In genomic region chr7:99981311-99981710, GRCm38 (mm10) we compare ENCODE assay signal across 9 mouse cellular contexts. TPM values are rescaled to one million over a fixed set of nuclear protein-coding genes. Genes with fewer than 3 reads are reported as not detected.
DNase-seq lines count a peak whose midpoint lies in the region; ATAC-seq and TF ChIP-seq lines count a peak whose summit lies in the region.
"Had no signal": no experiment of that assay in that cellular context is flagged by ENCODE, and none has a peak within 500 bp of the region (broad histone marks: within the 10 kb centered on the region; RNA-seq: fewer than 3 reads in every experiment).

No protein-coding gene starts in this region.

- no peak overlapping the region for H3K9ac ChIP-seq in intestine, postnatal 0 days (ENCODE audit: low read depth, low read length)
- no peak overlapping the region for H3K9ac ChIP-seq in intestine, embryonic 15.5 days
- H3K9ac ChIP-seq in embryonic facial prominence, embryonic 12.5 days, result no peak overlapping the region
- peak overlapping the region; percentile 31; the same call in 1 of the 2 replicates for H3K9ac ChIP-seq in neural tube, embryonic 13.5 days

- no peaks in the 10 kb centered on the region for H3K4me1 ChIP-seq in intestine, postnatal 0 days (replicated peaks; ENCODE audit: control insufficient read depth, insufficient read depth, low read length)
- peaks cover 13% of the 10 kb centered on the region for H3K4me1 ChIP-seq in intestine, embryonic 15.5 days (replicated peaks)
- peaks cover 16% of the 10 kb centered on the region for H3K4me1 ChIP-seq in embryonic facial prominence, embryonic 12.5 days
- H3K4me1 ChIP-seq in neural tube, embryonic 13.5 days (replicated peaks), result peaks cover 28% of the 10 kb centered on the region

- 18% methylated on average over 2 of the region's 2 CpGs for WGBS in intestine, postnatal 0 days
- 15% methylated on average over 2 of the region's 2 CpGs for WGBS in intestine, embryonic 15.5 days
- 11% methylated on average over 2 of the region's 2 CpGs for WGBS in embryonic facial prominence, embryonic 12.5 days
- WGBS in neural tube, embryonic 13.5 days, result 11% methylated on average over 2 of the region's 2 CpGs

- POLR2A ChIA-PET in Patski (lab: Charles Lee), result interaction anchor here (1.3 kb wide), 2 partner anchors 46 to 199 kb away, joined by 4 to 6 read pairs; no protein-coding TSS in a partner anchor

- DNase-seq in Patski (ENCODE audit: low read depth, low spot score), result no peak
- DNase-seq in kidney, postnatal 14 days, result peak; percentile 76
- no peak for DNase-seq in ovary, postnatal 14 days (ENCODE audit: low spot score)

- peak; percentile 77 for TF ChIP-seq CTCF in intestine, postnatal 0 days (IDR thresholded peaks at IDR 0.05; ENCODE audit: low read depth)
- peak; percentile 67 for TF ChIP-seq CTCF in Patski (IDR thresholded peaks at IDR 0.05)

- no peaks in the 10 kb centered on the region for H3K9me3 ChIP-seq in intestine, postnatal 0 days (ENCODE audit: control insufficient read depth)
- H3K9me3 ChIP-seq in intestine, embryonic 15.5 days, result no peaks in the 10 kb centered on the region
- H3K9me3 ChIP-seq in embryonic facial prominence, embryonic 12.5 days, result no peaks in the 10 kb centered on the region
- H3K9me3 ChIP-seq in neural tube, embryonic 13.5 days, result no peaks in the 10 kb centered on the region

- no peak overlapping the region for H3K27ac ChIP-seq in intestine, postnatal 0 days (ENCODE audit: low read depth, low read length)
- no peak overlapping the region for H3K27ac ChIP-seq in intestine, embryonic 15.5 days
- H3K27ac ChIP-seq in embryonic facial prominence, embryonic 12.5 days, result 0 out of 2 replicates have a peak overlapping the region, but pooled peaks have one; percentile 14
- H3K27ac ChIP-seq in neural tube, embryonic 13.5 days (replicated peaks), result peak overlapping the region; percentile 66

- ATAC-seq in intestine, postnatal 0 days, result no peak
- no peak for ATAC-seq in intestine, embryonic 15.5 days
- ATAC-seq in Patski, result peak; percentile 20
- ATAC-seq in embryonic facial prominence, embryonic 12.5 days (ENCODE audit: insufficient number of reproducible peaks, insufficient read depth, low FRiP score, low TSS enrichment), result no peak
- ATAC-seq in neural tube, embryonic 13.5 days (ENCODE audit: low read depth), result no peak
- ATAC-seq in inflammation-experienced regulatory T-cells, adult 6 months, result no peak

- in situ Hi-C loops in Patski (cut with MboI; ENCODE audit: low pct_unique_long_range_greater_than_20kb), result loop anchor here (10.0 kb wide), 1 partner anchor 57 kb away; no protein-coding TSS in a partner anchor

- H3K36me3 ChIP-seq in intestine, postnatal 0 days (ENCODE audit: control insufficient read depth, insufficient read depth), result no peaks in the 10 kb centered on the region
- no peaks in the 10 kb centered on the region for H3K36me3 ChIP-seq in intestine, embryonic 15.5 days
- no peaks in the 10 kb centered on the region for H3K36me3 ChIP-seq in embryonic facial prominence, embryonic 12.5 days
- H3K36me3 ChIP-seq in neural tube, embryonic 13.5 days, result no peaks in the 10 kb centered on the region

- H3K4me2 ChIP-seq in intestine, postnatal 0 days (replicated peaks; ENCODE audit: low read depth), result no peak overlapping the region
- no peak overlapping the region for H3K4me2 ChIP-seq in intestine, embryonic 15.5 days (replicated peaks)
- no peak overlapping the region for H3K4me2 ChIP-seq in embryonic facial prominence, embryonic 12.5 days (replicated peaks)
- H3K4me2 ChIP-seq in neural tube, embryonic 13.5 days, result no peak overlapping the region

- no peaks in the 10 kb centered on the region for H3K27me3 ChIP-seq in intestine, postnatal 0 days (replicated peaks; ENCODE audit: control insufficient read depth, insufficient read depth, low read length)
- H3K27me3 ChIP-seq in intestine, embryonic 15.5 days (replicated peaks), result no peaks in the 10 kb centered on the region
- H3K27me3 ChIP-seq in Patski, result peaks cover 14% of the 10 kb centered on the region
- no peaks in the 10 kb centered on the region for H3K27me3 ChIP-seq in embryonic facial prominence, embryonic 12.5 days
- H3K27me3 ChIP-seq in neural tube, embryonic 13.5 days, result no peaks in the 10 kb centered on the region

- CTCF ChIA-PET in Patski (lab: Charles Lee), result interaction anchor here (0.7 to 3.0 kb wide), 9 partner anchors 8 to 78 kb away, joined by 3 to 18 read pairs (median 7); no protein-coding TSS in a partner anchor

- H3K4me3 ChIP-seq in intestine, postnatal 0 days (ENCODE audit: low read depth, low read length), result no peak overlapping the region
- no peak overlapping the region for H3K4me3 ChIP-seq in intestine, embryonic 15.5 days (replicated peaks)
- H3K4me3 ChIP-seq in embryonic facial prominence, embryonic 12.5 days, result no peak overlapping the region
- no peak overlapping the region for H3K4me3 ChIP-seq in neural tube, embryonic 13.5 days

RNA-seq across cellular contexts. Expression of gene Rnf169, which starts 1.1 kb away (rescaled TPM):
- polyA plus RNA-seq in intestine, postnatal 0 days (2015; fragmentation: Nextera tagmentation; extraction: Ambion mirVana), result 1.9 and 2.1 TPM in 2 replicates
- 3.5 and 3.9 TPM in 2 replicates for polyA plus RNA-seq in intestine, embryonic 15.5 days (2015; fragmentation: Nextera tagmentation; extraction: Ambion mirVana)
- 9.3 TPM for polyA plus RNA-seq in Patski (2021)
- 7.6 and 8.1 TPM in 2 replicates for polyA plus RNA-seq in embryonic facial prominence, embryonic 12.5 days (2016; fragmentation: Nextera tagmentation; extraction: Ambion mirVana)
- polyA plus RNA-seq in neural tube, embryonic 13.5 days (2015; fragmentation: Nextera tagmentation; extraction: Ambion mirVana), result 4.5 and 4.8 TPM in 2 replicates
- 10 to 100 TPM in 1 of 3 experiments, 1 to 10 TPM in 2; 5.3 to 10.6 (median 8.4) TPM for polyA plus RNA-seq in inflammation-experienced regulatory T-cells, adult 6 months (2017; shearing (Covaris generic))

RNA-seq across cellular contexts. Expression of gene Chrdl2, which starts 24.7 kb away (rescaled TPM):
- polyA plus RNA-seq in intestine, postnatal 0 days (2015; fragmentation: Nextera tagmentation; extraction: Ambion mirVana), result 1.0 and 1.2 TPM in 2 replicates
- 0.69 and 0.72 TPM in 2 replicates for polyA plus RNA-seq in intestine, embryonic 15.5 days (2015; fragmentation: Nextera tagmentation; extraction: Ambion mirVana)
- polyA plus RNA-seq in Patski (2021), result 0.23 TPM
- 1.2 and 1.7 TPM in 2 replicates for polyA plus RNA-seq in embryonic facial prominence, embryonic 12.5 days (2016; fragmentation: Nextera tagmentation; extraction: Ambion mirVana)
- polyA plus RNA-seq in neural tube, embryonic 13.5 days (2015; fragmentation: Nextera tagmentation; extraction: Ambion mirVana), result 0.25 TPM in 1 of 2 replicates, not detected in the other
- not detected for polyA plus RNA-seq in inflammation-experienced regulatory T-cells, adult 6 months (2017; shearing (Covaris generic))
- polyA plus RNA-seq: liver, embryonic 16.5 days had no signal

Comparison
In these comparisons a context has a peak if more than half of its experiments do, and no peak if none do; other contexts are left out.
1. H3K27ac ChIP-seq: peak in embryonic facial prominence, embryonic 12.5 days (single experiment) and neural tube, embryonic 13.5 days (single experiment); none in intestine, postnatal 0 days (single experiment) and intestine, embryonic 15.5 days (single experiment).